Mouse (Mus musculus) megakaryocyte, embryonic 14.5 days (primary cell): ENCODE results near the gene Sgpl1.

Source experiments
- FLI1 ChIP-seq: IDR thresholded peaks from 2 replicates; pipeline ENCODE4 v1.6.1; 2012; ENCODE audit warnings: low read length, inconsistent platforms, mixed read lengths
- GATA1 ChIP-seq: IDR thresholded peaks from 3 replicates; pipeline ENCODE4 v1.6.1; 2012; ENCODE audit warnings: mixed read lengths, low read length, inconsistent platforms, borderline replicate concordance

DNA sequence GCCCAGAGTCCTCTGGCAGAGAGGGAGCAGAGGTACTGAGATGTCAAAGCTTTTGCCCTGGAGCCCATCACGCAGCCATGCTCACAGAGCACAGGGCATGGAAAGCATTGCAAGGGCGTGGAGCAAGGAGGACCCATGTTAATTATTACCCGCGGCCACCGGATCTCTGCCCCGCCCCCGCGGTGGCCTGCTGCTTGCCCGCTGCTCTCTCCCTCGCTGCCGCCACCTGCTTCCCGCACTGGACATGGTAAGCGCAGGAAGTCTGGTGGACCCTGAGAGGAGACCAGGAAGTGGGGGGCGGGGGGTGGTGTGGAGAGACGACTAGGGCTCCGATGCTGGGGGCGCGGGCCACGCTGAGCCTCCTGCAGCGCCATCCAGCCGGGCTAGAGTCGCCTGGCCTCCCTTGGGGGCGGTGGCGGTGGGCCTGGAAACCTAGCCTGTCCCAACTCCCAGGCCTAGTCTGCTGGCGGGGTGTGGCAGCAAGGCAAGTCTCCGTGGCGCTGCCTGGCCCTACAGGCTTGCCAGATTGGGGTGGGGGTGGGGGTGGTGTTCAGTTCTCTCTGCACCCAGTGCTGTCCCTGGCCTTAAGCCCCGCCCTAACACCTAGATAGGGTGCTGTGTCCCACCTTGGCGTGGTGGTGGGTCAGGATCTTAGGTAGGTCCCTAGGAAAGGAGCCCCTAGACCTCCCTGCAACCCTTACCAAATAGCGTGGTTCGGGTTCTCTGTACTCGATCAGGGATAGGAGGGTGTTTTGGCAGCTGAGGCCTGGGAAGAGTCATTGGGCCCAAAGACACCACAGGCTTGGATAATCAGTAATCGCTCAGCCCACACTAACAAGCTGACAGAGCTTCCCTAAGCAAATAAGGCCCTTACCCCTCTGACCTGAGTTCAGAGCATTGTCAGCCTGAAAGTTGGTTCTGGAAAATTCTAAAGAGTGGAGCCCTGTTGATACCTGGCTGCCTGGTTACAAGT is 58.0 kb downstream of the Sgpl1 start, which contains the start of gene Pcbd1:
- TF ChIP-seq GATA1 = no peak
- no peak for TF ChIP-seq FLI1
